Mouse (Mus musculus) heart, postnatal 0 days (tissue): ENCODE results near the gene Olfr1380.
"Not testable (repeated sequence)": the region's sequence is repeated elsewhere in the genome, so short reads cannot be mapped to it uniquely, and the experiment has no call there.

Source experiments
- CTCF ChIP-seq: IDR thresholded peaks from 2 replicates; pipeline ENCODE4 v1.5.1; 2016; ENCODE audit warnings: antibody characterized with exemption, control low read depth, low read depth
- EP300 ChIP-seq: IDR thresholded peaks from 2 replicates; pipeline ENCODE4 v1.6.1; 2016; ENCODE audit warnings: antibody characterized with exemption, low read depth

GRCm38 (mm10) chr11:49611349-49611748 is 54.7 kb downstream of the Olfr1380 start:
- not testable (repeated sequence) for TF ChIP-seq CTCF, EP300
